Mouse (Mus musculus) spleen, postnatal 10 days (tissue): Measurements from ENCODE around the gene Tpm3.
"Not testable (repeated sequence)": the region's sequence is repeated elsewhere in the genome, so short reads cannot be mapped to it uniquely, and the experiment has no call there.

Experiments used
- DNase-seq, 2 experiments: peaks; one replicate each; pipeline ENCODE4 v3.0.0; 2021 to 2022; ENCODE audit warnings: low spot score in 2 of 2

Tpm3 gene

DNA sequence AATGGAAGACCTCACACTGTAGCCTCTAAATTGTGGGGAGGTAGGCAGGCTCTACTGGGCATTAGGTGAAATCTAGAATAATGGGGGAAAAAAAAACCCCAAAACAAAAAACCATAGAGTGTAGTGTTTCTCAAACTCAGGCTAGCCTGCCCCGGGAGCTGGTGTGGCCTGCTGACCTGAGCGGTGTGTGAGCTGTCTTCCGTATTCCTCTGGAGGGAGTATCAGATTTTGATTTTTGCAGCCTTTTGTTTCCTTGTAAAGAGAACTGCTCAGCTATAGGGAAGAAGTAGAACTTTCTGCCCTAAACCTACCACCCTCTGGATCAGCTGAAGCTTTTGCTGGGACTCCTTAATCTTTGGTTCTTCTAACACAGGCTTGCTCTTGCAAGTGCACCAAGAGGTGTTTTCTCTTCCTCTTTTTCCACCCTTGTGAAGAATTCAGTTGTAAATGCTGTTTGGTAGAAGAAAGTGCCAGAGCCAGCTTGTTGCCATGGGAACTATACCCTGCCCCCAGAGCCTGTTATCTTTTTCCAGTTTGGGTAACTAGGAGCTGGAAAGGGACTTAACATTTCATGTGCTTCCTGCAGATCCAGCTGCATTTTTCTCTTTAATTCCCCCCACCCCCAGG, 11.4 kb downstream of the Tpm3 start:
- no peak for DNase-seq

DNA sequence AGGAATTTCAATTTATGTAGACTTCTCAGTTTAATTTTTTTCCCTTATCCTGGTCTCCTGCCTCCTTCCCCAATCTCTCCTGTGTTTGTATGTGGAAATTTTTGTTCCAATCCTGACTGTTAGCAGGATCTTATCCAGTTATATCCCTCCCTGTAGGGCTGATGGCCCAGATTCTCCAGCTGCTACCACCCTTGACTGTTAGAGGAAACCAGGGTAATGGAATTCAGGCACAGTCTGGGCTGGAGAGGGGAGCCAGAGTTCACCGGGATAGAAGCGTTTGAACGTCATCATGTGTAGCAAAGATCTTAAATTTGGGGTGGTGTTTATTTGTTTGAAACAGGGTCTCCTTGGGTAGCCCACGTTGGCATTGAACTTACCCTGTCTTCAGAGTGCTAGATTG, 12.3 kb downstream of the Tpm3 start:
- DNase-seq = no peak

DNA sequence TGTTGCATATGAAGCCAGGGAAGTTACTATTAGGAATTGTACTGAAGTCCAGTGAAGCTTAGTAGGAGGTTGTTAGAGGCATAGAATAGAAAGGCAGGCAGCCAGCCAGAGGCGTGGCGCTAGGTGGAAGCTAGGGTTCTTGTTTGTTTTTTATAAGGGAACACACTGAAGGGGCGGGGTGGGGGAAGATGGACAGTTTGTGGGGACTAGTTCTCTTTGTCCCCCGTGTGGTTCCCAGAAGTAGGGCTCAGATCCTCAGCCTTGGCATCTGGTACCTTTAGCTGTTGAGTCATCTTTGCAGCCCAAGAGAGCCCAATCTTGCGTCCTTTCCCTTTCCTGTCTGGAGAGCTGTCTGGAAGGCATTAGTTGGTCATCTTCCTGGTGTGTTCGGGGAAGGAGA, 12.8 kb downstream of the Tpm3 start:
- no peak for DNase-seq

DNA sequence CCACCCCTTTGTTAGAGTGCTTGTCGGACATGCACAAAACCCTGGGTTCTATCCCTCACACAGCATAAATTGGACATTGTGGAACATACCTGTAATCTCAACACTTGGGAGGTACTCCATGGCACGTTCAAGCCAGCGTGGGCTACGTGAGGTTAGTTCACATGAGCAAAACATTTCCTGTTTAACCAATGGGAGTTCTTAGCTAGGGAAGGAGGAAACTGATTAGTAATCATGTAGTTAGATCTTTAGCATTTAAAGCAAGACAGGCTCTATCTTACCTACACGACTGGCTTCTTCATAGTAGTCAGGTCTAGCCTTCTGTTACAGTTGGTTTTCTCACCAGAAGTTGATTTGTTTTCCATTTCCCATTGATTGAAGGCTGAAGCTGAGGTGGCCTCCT, 13.6 kb downstream of the Tpm3 start:
- no peak for DNase-seq

DNA sequence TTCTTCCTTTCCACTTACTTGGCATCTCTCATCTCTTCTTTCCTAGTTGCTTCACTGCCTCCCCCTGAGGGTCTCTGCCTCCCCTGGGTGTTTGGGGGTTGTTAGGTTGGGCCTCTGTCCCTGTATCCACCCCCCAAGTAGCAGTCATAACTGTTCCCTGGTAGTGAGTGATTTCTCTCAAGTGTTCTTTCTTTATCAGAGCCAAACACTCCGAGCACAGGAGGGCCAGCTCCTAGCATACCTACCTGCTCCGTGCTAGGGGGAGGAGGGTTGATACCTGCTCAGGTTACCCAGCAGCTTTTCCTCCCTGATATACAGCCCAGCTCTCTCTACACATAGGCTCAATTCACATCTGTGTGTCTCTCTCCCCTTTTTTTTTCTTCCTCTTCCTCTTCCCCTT, 16.2 kb downstream of the Tpm3 start:
- no peak for DNase-seq

DNA sequence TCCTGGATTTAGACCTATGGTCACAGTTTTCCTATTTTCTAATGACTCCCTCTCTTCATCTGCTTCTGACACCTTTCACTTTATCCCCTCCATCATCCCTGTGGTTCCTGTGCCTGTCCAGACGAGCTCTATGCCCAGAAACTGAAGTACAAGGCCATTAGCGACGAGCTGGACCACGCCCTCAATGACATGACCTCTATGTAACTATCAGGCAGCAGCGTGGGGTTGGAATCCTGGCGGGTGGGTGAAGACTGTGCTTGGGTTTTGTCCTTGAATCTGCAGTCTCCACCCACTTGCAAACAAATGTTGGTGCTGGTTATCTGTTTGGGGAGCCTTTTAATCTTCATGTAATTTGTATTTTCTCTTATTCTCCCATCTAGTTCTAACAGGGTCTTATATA, 18.4 kb downstream of the Tpm3 start:
- DNase-seq = no peak

DNA sequence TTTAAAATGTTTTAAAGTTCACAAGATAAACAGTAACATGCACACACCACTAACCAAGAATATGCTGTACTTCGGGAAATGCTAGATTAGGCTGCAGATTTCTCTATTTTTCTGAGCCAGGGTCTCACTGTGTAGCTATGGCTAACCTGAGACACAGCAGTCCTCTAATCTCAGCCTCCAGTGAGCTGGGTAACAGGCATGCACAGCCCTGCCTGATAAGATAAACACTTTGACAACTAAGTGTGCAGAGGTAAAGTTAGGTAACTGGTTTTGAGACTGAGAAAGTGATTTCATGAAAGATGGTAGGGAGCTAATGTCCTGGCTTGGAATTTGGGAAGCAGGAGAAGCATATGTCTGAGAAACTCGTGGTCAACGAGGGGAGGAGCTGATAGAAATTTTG, 22.0 kb downstream of the Tpm3 start:
- no peak for DNase-seq

DNA sequence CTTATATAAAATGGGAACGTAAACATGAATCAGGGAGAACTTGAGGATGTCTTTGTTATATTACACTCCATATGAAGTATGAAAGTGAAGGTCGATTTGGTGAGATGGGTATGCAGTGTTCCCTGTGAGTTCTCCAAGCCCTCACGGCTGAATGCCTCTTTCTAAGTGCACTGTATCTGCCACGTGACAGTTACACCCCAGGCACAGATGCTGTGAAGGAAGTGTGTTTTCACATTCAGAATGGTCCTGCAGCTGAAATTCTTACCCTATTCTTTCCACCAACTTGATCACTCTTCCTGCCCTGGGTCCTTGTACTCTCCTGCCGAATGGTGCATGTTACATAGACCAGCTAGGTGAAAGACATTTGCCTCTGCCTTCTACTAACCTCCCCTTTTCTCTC, 25.5 kb downstream of the Tpm3 start:
- no peak for DNase-seq

DNA sequence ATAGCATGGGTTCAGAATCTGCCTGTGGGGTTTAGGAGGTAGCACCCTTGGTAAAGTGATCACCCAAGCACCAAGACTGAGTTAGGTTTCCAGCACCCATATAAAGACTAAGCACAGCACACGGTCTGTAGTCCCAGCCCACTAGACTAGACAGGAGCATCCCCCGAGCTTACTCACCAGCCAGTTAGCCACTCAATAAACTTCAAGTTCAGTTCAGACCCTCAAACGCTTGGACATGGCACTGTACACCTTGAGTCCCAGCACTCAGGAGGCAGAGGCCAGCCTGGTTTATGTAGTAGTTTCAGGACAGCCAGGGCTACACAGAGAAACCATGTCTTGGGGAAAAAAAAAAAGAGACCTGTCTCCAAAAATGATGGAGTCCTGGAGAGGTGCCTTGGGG, 28.6 kb downstream of the Tpm3 start:
- no peak for DNase-seq

DNA sequence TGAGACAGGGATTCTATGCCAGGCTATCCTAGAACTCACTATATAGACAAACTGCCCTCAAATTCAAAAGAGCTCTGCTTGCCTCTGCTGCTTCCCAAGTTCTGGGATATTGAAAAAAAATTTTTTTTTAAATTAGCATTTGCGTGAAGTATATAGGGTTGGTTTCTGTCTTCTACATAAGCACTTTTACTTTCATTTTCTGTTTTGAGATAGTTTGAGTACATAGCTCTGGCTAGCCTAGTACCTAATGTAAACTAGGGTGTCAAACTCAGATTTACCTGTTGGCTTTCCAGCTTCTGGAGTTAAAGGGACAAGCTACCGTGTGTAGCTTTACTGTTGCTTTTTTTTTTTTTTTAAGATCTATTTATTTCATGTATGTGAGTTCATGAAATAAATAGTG, 29.2 kb downstream of the Tpm3 start:
- DNase-seq = no peak

DNA sequence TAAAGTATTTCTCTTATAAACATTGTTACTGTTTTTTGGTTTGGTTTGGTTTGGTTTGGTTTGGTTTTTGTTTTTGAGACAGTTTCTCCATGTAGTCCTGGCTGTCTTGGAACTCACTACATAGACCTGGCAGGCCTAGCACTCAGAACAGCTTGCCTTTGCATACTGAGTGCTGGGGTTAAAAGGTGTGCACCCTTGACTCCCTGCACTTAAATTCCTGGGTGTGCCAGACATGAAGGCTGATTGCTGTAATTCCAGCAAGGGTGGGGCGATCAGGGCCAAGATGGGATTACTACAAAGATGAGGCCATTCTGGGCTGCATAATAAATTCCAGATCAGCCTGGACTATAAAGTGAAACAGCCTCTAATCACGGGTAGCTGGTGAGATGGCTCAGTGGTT, 29.8 kb downstream of the Tpm3 start:
- no peak for DNase-seq

DNA sequence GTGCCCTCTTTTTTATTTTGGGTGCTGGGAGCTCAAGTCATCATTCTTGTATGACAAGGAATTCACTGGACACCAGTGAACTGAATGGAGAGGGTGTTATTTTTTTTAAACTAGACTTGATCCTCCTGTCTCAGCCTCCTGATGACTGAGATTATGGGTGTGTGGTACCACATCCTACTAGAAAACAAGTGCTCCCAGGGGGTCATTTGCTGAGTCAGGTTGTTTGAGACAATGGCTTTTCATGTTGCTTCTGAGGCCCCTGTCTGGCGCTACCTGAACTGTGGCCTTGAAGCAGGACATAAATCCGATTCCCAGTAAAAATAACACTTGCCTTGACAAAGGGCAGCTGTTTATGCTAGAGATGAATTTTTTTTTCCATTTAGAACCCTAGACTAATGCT, 30.7 kb downstream of the Tpm3 start:
- DNase-seq = no peak

DNA sequence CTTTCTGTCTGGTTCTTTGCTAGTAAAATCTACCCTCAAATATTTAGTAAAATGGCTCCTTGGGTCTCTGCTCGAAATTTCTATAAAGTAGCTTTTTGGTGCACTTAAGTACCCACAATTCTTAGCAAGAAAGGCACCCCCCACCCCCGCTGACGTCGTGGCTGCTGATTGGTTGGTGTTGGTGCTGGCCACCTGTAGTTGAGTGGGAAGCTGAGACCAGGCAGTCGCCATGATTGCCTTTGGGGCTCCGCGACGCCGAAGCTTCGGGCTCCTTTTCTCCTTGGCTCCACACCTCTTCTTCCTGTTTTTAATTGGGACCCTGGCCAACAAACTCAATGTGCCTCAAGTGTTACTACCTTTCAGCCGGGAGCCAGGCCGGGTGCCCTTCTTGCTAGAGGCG, 31.5 kb downstream of the Tpm3 start, which contains the start of gene Nup210l:
Gene Nup210l, plus strand, starts transcription at position 195 of the 400 bp plus-strand sequence.
- DNase-seq = no peak

DNA sequence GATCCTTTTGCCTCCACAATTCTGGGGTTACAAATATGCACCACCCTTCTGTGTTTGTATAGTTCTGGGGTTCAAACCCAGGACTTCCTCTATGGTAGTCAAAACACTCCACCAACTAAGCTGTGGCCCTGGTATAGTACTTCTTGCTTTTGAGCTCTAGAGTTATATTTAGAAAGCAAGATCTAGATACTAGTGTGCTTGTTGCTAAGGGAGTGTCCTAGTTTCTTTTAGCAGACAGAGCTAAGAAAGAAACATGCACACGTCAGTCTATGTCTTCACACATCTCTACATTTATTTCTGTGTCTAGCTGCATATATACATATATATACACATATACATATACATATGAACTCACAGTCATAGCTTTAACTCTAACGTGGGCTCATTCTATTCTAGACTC, 39.3 kb downstream of the Tpm3 start:
- no peak for DNase-seq

DNA sequence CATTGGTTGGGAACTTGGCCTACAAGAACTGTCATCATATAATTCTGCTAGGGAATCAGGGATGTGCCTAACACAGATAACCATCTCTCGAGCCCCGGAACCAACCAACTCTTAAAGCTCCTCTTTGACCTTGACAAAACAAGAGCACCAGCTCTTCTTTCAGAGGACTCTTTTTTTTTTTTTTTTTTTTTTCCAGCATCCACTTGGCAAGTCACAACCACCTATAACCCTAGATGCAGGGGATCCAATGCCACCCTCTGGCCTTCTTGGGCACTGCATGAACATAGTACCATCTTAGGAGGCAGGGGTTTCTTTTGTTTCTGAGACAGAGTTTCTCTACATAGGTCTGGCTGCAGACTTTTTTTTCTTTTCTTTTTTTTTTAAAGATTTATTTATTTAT, 41.9 kb downstream of the Tpm3 start:
- DNase-seq = peak in 1 of 2 experiments; percentile 50

DNA sequence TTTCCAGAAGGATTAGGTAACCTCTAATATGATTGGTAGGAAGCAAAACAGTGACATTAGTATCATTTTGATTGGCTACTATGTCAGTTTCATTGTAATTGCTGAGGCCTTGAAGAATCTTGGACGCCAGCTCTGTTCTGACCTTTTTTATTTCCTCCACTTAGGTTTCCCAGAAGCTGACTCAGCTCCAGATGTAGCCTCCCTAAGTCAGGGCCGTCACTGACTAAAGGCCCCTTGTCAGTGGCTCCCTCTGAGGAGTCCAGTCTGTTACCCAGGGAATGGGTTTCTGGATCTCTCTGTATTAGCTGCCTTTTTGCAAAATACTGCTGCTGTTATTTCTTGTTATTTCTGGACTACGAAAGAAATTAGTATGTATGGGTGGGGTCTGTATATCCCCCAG, 43.1 kb downstream of the Tpm3 start:
- no peak for DNase-seq

DNA sequence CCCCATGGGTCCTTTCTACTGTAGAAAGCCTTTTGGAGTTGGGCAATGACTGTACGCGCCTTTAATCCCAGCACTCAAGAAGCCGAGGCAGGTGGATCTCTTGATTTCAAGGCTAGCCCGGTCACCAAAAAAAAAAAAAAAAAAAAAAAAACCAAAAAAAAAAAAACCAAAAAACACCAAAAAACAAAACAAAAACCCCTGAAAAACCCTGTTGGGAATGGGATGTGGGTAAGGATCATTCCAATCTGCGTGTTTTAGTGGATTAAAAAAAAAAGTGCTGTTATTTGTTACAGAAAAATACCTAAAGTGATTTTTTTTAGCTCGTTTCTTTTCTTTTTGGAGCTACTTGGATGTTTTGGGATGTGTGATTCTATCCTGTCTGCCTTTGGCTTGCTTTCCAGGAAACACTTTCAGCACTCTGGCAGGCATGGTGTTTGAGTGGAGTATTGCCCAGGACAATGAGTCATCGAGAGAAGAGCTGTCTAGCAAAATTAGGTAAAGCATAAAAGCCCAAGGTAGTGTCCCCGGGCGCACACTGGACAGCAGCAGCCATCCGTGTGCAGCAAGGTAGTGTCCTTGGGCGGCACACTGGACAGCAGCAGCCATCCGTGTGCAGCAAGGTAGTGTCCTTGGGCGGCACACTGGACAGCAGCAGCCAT, 45.8 kb downstream of the Tpm3 start:
- no peak for DNase-seq

DNA sequence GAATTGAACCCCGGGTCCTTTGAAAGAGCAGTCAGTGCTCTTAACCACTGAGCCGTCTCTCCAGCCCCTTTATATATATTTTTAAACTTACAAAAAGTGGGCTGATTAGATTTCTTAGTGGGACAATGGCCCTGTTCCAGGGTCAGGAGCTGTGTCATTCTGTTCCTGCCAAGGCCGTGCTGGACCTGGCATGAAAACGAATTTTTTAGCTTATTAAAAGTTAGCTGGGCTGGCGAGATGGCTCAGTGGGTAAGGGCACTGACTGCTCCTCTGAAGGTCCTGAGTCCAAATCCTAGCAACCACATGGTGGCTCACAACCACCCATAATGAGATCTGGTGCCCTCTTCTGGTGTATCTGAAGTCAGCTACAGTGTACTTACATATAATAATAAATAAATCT, 49.6 kb downstream of the Tpm3 start:
- DNase-seq = not testable (repeated sequence)

DNA sequence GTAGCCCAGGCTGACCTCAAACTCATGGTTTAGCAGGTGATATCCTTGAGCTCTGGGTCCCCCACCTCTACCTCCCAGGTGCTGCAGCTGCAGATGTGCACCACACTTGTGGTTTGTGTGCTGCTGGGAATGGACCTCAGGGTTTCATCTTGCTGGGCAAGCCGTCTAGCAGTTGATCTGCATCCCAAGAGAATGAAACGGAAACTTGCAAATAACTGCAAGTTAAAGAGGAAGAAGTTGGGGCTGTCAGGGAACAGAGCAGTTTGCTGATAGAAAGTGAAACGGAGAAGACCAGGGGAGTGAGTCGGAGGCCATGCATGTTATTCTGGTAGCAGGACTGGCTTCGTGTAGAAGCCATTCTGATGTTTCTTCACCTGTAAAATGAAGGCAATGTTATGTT, 53.3 kb downstream of the Tpm3 start:
- peak in 1 of 2 experiments; percentile 27 for DNase-seq

DNA sequence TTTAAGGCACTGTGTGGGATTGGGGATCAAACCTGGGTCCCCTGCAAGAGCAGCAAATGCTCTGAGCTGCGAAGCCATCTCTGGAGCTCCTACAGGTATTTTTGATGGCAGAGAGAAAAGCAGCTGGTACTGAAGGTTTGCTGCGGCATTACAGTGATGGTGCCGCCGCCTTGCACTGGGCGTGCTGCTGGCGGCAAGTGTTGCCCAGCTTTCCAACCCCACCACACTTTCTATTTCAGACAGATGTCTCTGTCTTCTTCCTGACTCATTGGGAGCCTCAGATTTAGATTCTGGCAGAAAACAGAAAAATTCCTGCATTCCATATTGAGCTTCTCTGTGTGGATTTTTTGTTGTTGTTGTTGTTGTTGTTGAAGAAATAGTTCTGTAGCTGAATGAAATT, 55.4 kb downstream of the Tpm3 start:
- DNase-seq = no peak

DNA sequence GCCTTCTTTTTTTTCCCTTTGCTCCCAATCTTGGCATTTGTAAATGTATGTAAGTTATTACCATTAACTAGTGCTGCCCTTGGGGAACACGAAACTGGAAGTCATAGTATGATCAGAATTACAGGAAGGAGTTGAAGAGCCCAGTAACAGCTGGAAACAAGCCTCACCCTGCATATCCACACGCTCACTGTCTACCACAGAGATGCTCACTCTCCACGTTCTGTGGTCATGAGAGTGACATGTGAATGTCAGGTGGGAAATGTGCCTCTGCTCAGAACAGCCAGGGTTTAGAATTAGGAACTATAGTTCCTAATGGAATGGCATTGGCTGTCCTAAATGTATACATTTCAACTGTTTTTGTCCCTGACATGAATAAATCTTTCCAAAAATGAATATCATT, 60.3 kb downstream of the Tpm3 start:
- no peak for DNase-seq

DNA sequence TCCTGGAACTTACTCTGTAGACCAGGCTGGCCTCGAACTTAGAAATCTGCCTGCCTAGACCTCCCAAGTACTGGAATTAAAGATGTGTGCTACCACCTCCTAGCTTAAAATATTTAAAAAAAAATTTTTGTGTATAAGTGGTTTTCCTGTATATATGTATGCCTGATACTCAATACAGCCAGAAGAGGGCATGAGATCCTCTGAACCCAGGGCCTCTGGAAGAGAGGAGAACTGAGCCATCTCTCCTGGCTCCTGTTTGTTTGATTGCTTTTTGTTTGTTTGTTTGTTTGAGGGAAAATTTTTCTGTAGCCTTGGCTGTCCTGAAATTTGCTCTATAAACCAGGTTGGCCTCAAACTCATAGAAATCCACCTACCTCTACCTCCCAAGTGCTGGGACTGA, 60.9 kb downstream of the Tpm3 start:
- no peak for DNase-seq

DNA sequence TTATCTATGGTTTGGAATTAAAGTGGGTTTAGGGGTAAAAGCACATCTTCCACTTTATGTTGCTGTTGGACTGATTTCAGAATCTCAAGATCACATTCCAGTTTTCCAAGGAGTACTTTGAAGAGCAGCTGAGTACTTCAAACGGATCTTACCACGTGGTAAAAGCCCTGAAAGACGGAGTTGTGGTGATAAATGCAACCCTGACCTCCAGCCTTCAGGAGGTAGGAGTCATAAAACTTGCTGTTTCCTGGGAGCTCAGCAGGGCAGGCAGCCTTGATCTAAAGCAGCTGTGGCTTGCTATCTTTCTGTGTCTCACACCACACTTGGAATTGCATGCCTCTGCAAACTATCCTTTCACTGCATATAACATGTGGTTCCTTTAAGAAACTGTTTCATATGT, 62.0 kb downstream of the Tpm3 start:
- DNase-seq = no peak

DNA sequence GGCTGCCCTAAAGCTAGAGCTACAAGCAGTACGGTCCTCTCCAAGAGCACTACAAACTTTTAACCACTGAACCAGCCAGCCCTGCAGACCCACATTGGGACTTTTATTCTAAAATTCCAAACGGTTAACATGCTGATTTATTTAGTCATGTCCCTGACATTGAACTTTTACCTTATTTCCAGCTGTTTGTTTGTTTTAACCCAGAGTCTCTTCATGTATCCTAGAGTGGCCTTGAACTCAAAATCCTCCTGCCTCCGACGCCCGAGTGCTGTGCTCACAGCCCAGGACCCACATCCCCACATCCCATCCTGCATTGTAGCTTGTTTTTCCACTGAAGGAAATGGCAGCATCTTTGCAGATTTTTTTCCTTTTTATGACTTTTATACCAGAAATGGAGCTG, 62.5 kb downstream of the Tpm3 start:
- DNase-seq = no peak
